Mouse (Mus musculus) CH12.LX (cell line): ENCODE data around the gene Ffar2. TPM values are rescaled to one million over a fixed set of nuclear protein-coding genes. Genes with fewer than 3 reads are reported as not detected.

ENCODE experiments used
- DNase-seq: peaks from one replicate; pipeline ENCODE4 v3.0.0-alpha.2; 2013; ENCODE audit errors: extremely low read depth
- H3K27ac ChIP-seq: 2 replicates; pipeline ENCODE4 v1.5.1; 2012; ENCODE audit warnings: low read depth, mild to moderate bottlenecking, control low read depth, moderate library complexity; ENCODE audit not compliant: insufficient read depth
- H3K27me3 ChIP-seq: replicated peaks from 2 replicates; pipeline ENCODE3; 2012; ENCODE audit warnings: inconsistent platforms
- H3K36me3 ChIP-seq, 2 experiments: replicated peaks in 1 of 2; 2 replicates each; pipeline versions ENCODE3 to v1.6.1; 2012; ENCODE audit warnings: inconsistent platforms in 1 of 2, low read length in 1 of 2, mild to moderate bottlenecking in 1 of 2, mixed read lengths in 1 of 2, moderate library complexity in 1 of 2; ENCODE audit not compliant: control insufficient read depth in 1 of 2, insufficient read depth in 1 of 2
- H3K4me1 ChIP-seq, 2 experiments: 2 replicates each; pipeline ENCODE4 v1.6.1; 2012; ENCODE audit warnings: inconsistent platforms in 1 of 2, moderate library complexity in 1 of 2; ENCODE audit not compliant: insufficient read depth in 2 of 2, control insufficient read depth in 1 of 2
- H3K4me2 ChIP-seq: 2 replicates; pipeline ENCODE4 v1.6.1; 2012; ENCODE audit warnings: low read depth, mild to moderate bottlenecking, control low read depth; ENCODE audit not compliant: poor library complexity, insufficient read depth, severe bottlenecking
- H3K4me3 ChIP-seq, 3 experiments: fragments of 150-350 bp in 1 of 3; sonication (generic) in 1 of 3; replicated peaks in 1 of 3; 2 replicates each; pipeline versions ENCODE3 to v1.5.1; 2011 to 2012; ENCODE audit warnings: low read depth in 2 of 3, low read length in 2 of 3, mild to moderate bottlenecking in 2 of 3, moderate library complexity in 2 of 3, control low read depth in 1 of 3, improper control_type of control experiment in 1 of 3, inconsistent platforms in 1 of 3, mixed read lengths in 1 of 3; ENCODE audit not compliant: poor library complexity in 1 of 3
- H3K79me2 ChIP-seq: replicated peaks from 2 replicates; pipeline ENCODE4 v1.6.1; 2012; ENCODE audit warnings: mild to moderate bottlenecking, moderate library complexity; ENCODE audit not compliant: control insufficient read depth, poor library complexity, insufficient read depth, severe bottlenecking; ENCODE audit errors: extremely low read depth
- H3K9ac ChIP-seq: 2 replicates; pipeline ENCODE4 v1.6.1; 2012; ENCODE audit warnings: low read depth, mild to moderate bottlenecking, control low read depth, moderate library complexity; ENCODE audit not compliant: insufficient read depth
- H3K9me3 ChIP-seq: replicated peaks from 2 replicates; pipeline ENCODE3; 2012; ENCODE audit warnings: low read length, inconsistent platforms, mixed read lengths
- BHLHE40 ChIP-seq: IDR thresholded peaks from 2 replicates; pipeline ENCODE4 v1.6.1; 2011; ENCODE audit warnings: mild to moderate bottlenecking, low read depth, low read length, improper control_type of control experiment
- CHD1 ChIP-seq: IDR thresholded peaks from 2 replicates; pipeline ENCODE4 v1.6.1; 2012; ENCODE audit warnings: low read depth, low read length, improper control_type of control experiment, inconsistent platforms
- CHD2 ChIP-seq: IDR thresholded peaks from 2 replicates; pipeline ENCODE4 v1.6.1; 2011; ENCODE audit warnings: low read length, improper control_type of control experiment
- CTCF ChIP-seq, 2 experiments: IDR thresholded peaks in 1 of 2; conservative IDR thresholded peaks in 1 of 2; 2 replicates each; pipeline ENCODE4 v1.5.1; 2011 to 2012; ENCODE audit warnings: low read depth in 2 of 2, low read length in 2 of 2, improper control_type of control experiment in 1 of 2, inconsistent platforms in 1 of 2, mild to moderate bottlenecking in 1 of 2, moderate library complexity in 1 of 2
- E2F4 ChIP-seq: IDR thresholded peaks from 2 replicates; pipeline ENCODE4 v1.6.1; 2011; ENCODE audit warnings: low read depth, low read length, improper control_type of control experiment; ENCODE audit not compliant: insufficient replicate concordance
- ELF1 ChIP-seq: IDR thresholded peaks from 2 replicates; pipeline ENCODE4 v1.6.1; 2014; ENCODE audit warnings: low read depth, mild to moderate bottlenecking, inconsistent platforms, low read length, improper control_type of control experiment
- EP300 ChIP-seq: IDR thresholded peaks from 2 replicates; pipeline ENCODE4 v1.6.1; 2011; ENCODE audit warnings: low read length, improper control_type of control experiment
- ETS1 ChIP-seq: conservative IDR thresholded peaks from 2 replicates; pipeline ENCODE4 v1.6.1; 2012; ENCODE audit warnings: low read depth, mild to moderate bottlenecking, inconsistent platforms, low read length, improper control_type of control experiment, moderate library complexity
- GABPA ChIP-seq: IDR thresholded peaks from 2 replicates; pipeline ENCODE4 v1.6.1; 2012; ENCODE audit warnings: low read depth, low read length, improper control_type of control experiment, inconsistent platforms; ENCODE audit not compliant: insufficient replicate concordance
- HCFC1 ChIP-seq: IDR thresholded peaks from 2 replicates; pipeline ENCODE4 v1.6.1; 2012; ENCODE audit warnings: low read depth, mild to moderate bottlenecking, inconsistent platforms, low read length, improper control_type of control experiment
- IRF4 ChIP-seq: IDR thresholded peaks from 2 replicates; pipeline ENCODE4 v1.6.1; 2014; ENCODE audit warnings: low read depth, mild to moderate bottlenecking, inconsistent platforms, low read length, improper control_type of control experiment
- JUN ChIP-seq: IDR thresholded peaks from 2 replicates; pipeline ENCODE4 v1.6.1; 2011; ENCODE audit warnings: low read depth, mild to moderate bottlenecking, low read length, improper control_type of control experiment, moderate library complexity; ENCODE audit not compliant: insufficient read depth
- JUND ChIP-seq: conservative IDR thresholded peaks from 2 replicates; pipeline ENCODE4 v1.6.1; 2011; ENCODE audit warnings: low read depth, low read length, improper control_type of control experiment
- KAT2A ChIP-seq: IDR thresholded peaks from 2 replicates; pipeline ENCODE4 v1.6.1; 2012; ENCODE audit warnings: low read length, improper control_type of control experiment, inconsistent platforms; ENCODE audit not compliant: insufficient replicate concordance
- MAFK ChIP-seq: IDR thresholded peaks from 2 replicates; pipeline ENCODE4 v1.6.1; 2011; ENCODE audit warnings: low read length, improper control_type of control experiment; ENCODE audit not compliant: insufficient replicate concordance
- MAX ChIP-seq: IDR thresholded peaks from 2 replicates; pipeline ENCODE4 v1.6.1; 2011; ENCODE audit warnings: low read length, improper control_type of control experiment
- MAZ ChIP-seq: IDR thresholded peaks from 2 replicates; pipeline ENCODE4 v1.6.1; 2012; ENCODE audit warnings: low read depth, mild to moderate bottlenecking, inconsistent platforms, low read length, improper control_type of control experiment, moderate library complexity
- MEF2A ChIP-seq: IDR thresholded peaks from 2 replicates; pipeline ENCODE4 v1.6.1; 2014; ENCODE audit warnings: low read depth, mild to moderate bottlenecking, inconsistent platforms, low read length, improper control_type of control experiment, borderline replicate concordance
- MXI1 ChIP-seq: IDR thresholded peaks from 2 replicates; pipeline ENCODE4 v1.6.1; 2011; ENCODE audit warnings: mild to moderate bottlenecking, low read depth, low read length, improper control_type of control experiment
- MYC ChIP-seq: IDR thresholded peaks from 2 replicates; pipeline ENCODE4 v1.6.1; 2011; ENCODE audit warnings: low read depth, mild to moderate bottlenecking, improper control_type of control experiment, low read length
- NELFE ChIP-seq: IDR thresholded peaks from 2 replicates; pipeline ENCODE4 v1.6.1; 2011; ENCODE audit warnings: low read depth, low read length, improper control_type of control experiment
- NRF1 ChIP-seq: IDR thresholded peaks from 2 replicates; pipeline ENCODE4 v1.6.1; 2014; ENCODE audit warnings: low read depth, mild to moderate bottlenecking, inconsistent platforms, low read length, improper control_type of control experiment, moderate library complexity
- PAX5 ChIP-seq: IDR thresholded peaks from 2 replicates; pipeline ENCODE4 v1.6.1; 2012; ENCODE audit warnings: low read length, inconsistent platforms, mixed read lengths
- POLR2A ChIP-seq: IDR thresholded peaks from 2 replicates; pipeline ENCODE4 v1.6.1; 2011; ENCODE audit warnings: low read depth, mild to moderate bottlenecking, improper control_type of control experiment, low read length
- POLR2AphosphoS2 ChIP-seq: IDR thresholded peaks from 2 replicates; pipeline ENCODE4 v1.6.1; 2011; ENCODE audit warnings: low read depth, low read length, improper control_type of control experiment
- RAD21 ChIP-seq: IDR thresholded peaks from 2 replicates; pipeline ENCODE4 v1.6.1; 2011; ENCODE audit warnings: low read depth, mild to moderate bottlenecking, low read length, improper control_type of control experiment, moderate library complexity
- RCOR1 ChIP-seq: conservative IDR thresholded peaks from 2 replicates; pipeline ENCODE4 v1.6.1; 2012; ENCODE audit warnings: low read depth, mild to moderate bottlenecking, inconsistent platforms, low read length, improper control_type of control experiment
- SIN3A ChIP-seq: IDR thresholded peaks from 2 replicates; pipeline ENCODE4 v1.6.1; 2012; ENCODE audit warnings: low read length, improper control_type of control experiment, inconsistent platforms
- SMC3 ChIP-seq: IDR thresholded peaks from 2 replicates; pipeline ENCODE4 v1.6.1; 2011; ENCODE audit warnings: low read depth, low read length, improper control_type of control experiment
- TBP ChIP-seq: conservative IDR thresholded peaks from 2 replicates; pipeline ENCODE4 v1.6.1; 2011; ENCODE audit warnings: low read depth, low read length, improper control_type of control experiment
- TCF12 ChIP-seq: IDR thresholded peaks from 2 replicates; pipeline ENCODE4 v1.6.1; 2014; ENCODE audit warnings: low read depth, mild to moderate bottlenecking, inconsistent platforms, low read length, improper control_type of control experiment
- UBTF ChIP-seq: IDR thresholded peaks from 2 replicates; pipeline ENCODE4 v1.6.1; 2012; ENCODE audit warnings: low read depth, mild to moderate bottlenecking, inconsistent platforms, low read length, improper control_type of control experiment, moderate library complexity
- USF1 ChIP-seq: IDR thresholded peaks from 2 replicates; pipeline ENCODE4 v1.6.1; 2014; ENCODE audit warnings: low read depth, mild to moderate bottlenecking, inconsistent platforms, low read length, improper control_type of control experiment
- USF2 ChIP-seq: conservative IDR thresholded peaks from 2 replicates; pipeline ENCODE4 v1.6.1; 2011; ENCODE audit warnings: low read depth, low read length, improper control_type of control experiment
- ZC3H11A ChIP-seq: IDR thresholded peaks from 2 replicates; pipeline ENCODE4 v1.6.1; 2012; ENCODE audit warnings: low read depth, mild to moderate bottlenecking, inconsistent platforms, low read length, improper control_type of control experiment
- ZKSCAN1 ChIP-seq: IDR thresholded peaks from 2 replicates; pipeline ENCODE4 v1.6.1; 2012; ENCODE audit warnings: low read depth, inconsistent platforms, low read length, improper control_type of control experiment, borderline replicate concordance
- ZMIZ1 ChIP-seq: IDR thresholded peaks from 2 replicates; pipeline ENCODE4 v1.6.1; 2012; ENCODE audit warnings: low read depth, mild to moderate bottlenecking, inconsistent platforms, low read length, improper control_type of control experiment
- ZNF384 ChIP-seq: IDR thresholded peaks from 2 replicates; pipeline ENCODE4 v1.6.1; 2012; ENCODE audit warnings: low read depth, low read length, improper control_type of control experiment, inconsistent platforms
- dilution Hi-C: fragments of 300-500 bp; cut with MboI; formaldehyde crosslinking; loops from 2 replicates; pipeline ENCODE4 v1.14.3; 2020; ENCODE audit warnings: low sequenced_read_pairs; ENCODE audit not compliant: extremely low pct_unique_long_range_greater_than_20kb, extremely low pct_ligation_motif_present
- in situ Hi-C: fragments of 300-500 bp; cut with MboI; formaldehyde crosslinking; loops from 3 replicates; pipeline ENCODE4 v1.14.3; 2019; ENCODE audit warnings: low sequenced_read_pairs, low pct_ligation_motif_present, low pct_unique_long_range_greater_than_20kb, mixed read lengths
- polyA plus RNA-seq: library from polyadenylated mRNA; unstranded; fragments of >175 nt; gene quantifications from 2 replicates; pipeline ENCODE4 v1.2.1, GENCODE M21; 2012; ENCODE audit warnings: low read depth; ENCODE audit not compliant: insufficient read length
- total RNA-seq, 2 experiments: library from RNA; depleted of rRNA; stranded (reverse); fragments of 300-350 nt in 1 of 2; fragments of >200 nt in 1 of 2; gene quantifications; 2 replicates each; pipeline ENCODE4 v1.2.3; 2012 to 2014

Ffar2 gene
- total and polyA plus RNA-seq, 3 experiments, result 0.08 to 0.51 TPM; not detected in 1

- Histone ChIP-seq H3K27me3 (no peaks in the 10 kb centered on the region), H3K4me3 (peak overlapping the region in 1 of 3 experiments; percentile 31)
Measured at GRCm38 (mm10) chr7:30859635-30860402, 36.2 kb upstream of the Ffar2 start.

GRCm38 (mm10) chr7:30859290-30859634, 35.7 kb upstream of the Ffar2 start:
- Histone ChIP-seq H3K9me3 (no peaks in the 10 kb centered on the region), H3K36me3 (peaks cover 0 to 37% of the 10 kb centered on the region in 2 experiments), H3K9ac (no peak overlapping the region), H3K4me1 (peaks cover 11 to 54% of the 10 kb centered on the region in 2 experiments), H3K27me3 (no peaks in the 10 kb centered on the region), H3K4me3 (no peak overlapping the region), H3K4me2 (no peak overlapping the region), H3K27ac (no peak overlapping the region), H3K79me2 (no peaks in the 10 kb centered on the region)
- in situ Hi-C loops, result no loop called here
- dilution Hi-C loops, result no loop called here
- DNase-seq, result peak; percentile 86
- TF ChIP-seq RAD21 (peak; percentile 93), UBTF (no peak), TBP (no peak), SMC3 (peak; percentile 94), CHD2 (no peak), JUN (no peak), RCOR1 (no peak), ZMIZ1 (no peak; the same call in 1 of the 2 replicates), POLR2A (no peak), ZC3H11A (peak; percentile 74), MAFK (no peak), ZKSCAN1 (no peak), BHLHE40 (peak; percentile 36; the same call in 1 of the 2 replicates), CHD1 (no peak), ELF1 (no peak), EP300 (no peak), MYC (peak; percentile 72; the same call in 1 of the 2 replicates)

More at GRCm38 (mm10) chr7:30859635-30860402, 36.2 kb upstream of the Ffar2 start:
- peak overlapping the region; percentile 56 for H3K4me2 ChIP-seq
- no peak overlapping the region for H3K27ac ChIP-seq
- in situ Hi-C loops (no loop called here), dilution Hi-C loops (no loop called here)
- H3K4me1 ChIP-seq, result peaks cover 11 to 57% of the 10 kb centered on the region in 2 experiments
- TF ChIP-seq RCOR1, result no peak
- TF ChIP-seq MAZ, result 0 out of 2 replicates have a peak, but pooled peaks have one; percentile 86
- TF ChIP-seq POLR2AphosphoS2, result no peak
- TF ChIP-seq BHLHE40, result no peak
- no peak for TF ChIP-seq MAFK
- no peak for TF ChIP-seq JUND
- TF ChIP-seq GABPA, result no peak
- no peak for TF ChIP-seq MYC
- TF ChIP-seq NELFE, result no peak
- no peak for TF ChIP-seq UBTF
- TF ChIP-seq TBP, result no peak
- TF ChIP-seq EP300, result no peak
- TF ChIP-seq MAX, result no peak; the same call in 1 of the 2 replicates
- peak; percentile 85 for TF ChIP-seq CHD2
- TF ChIP-seq TCF12, result no peak
- peak; percentile 43 for TF ChIP-seq RAD21
- 0 out of 2 replicates have a peak, but pooled peaks have one; percentile 19 for TF ChIP-seq MEF2A
- TF ChIP-seq SMC3, result peak; percentile 75
- no peak for TF ChIP-seq NRF1
- TF ChIP-seq POLR2A, result no peak
- TF ChIP-seq MXI1, result 0 out of 2 replicates have a peak, but pooled peaks have one; percentile 2
- no peak for TF ChIP-seq CHD1
- no peak for TF ChIP-seq HCFC1
- no peak for TF ChIP-seq JUN
- TF ChIP-seq KAT2A, result no peak
- TF ChIP-seq ETS1, result no peak
- no peak for TF ChIP-seq ZMIZ1
- TF ChIP-seq SIN3A, result no peak; the same call in 1 of the 2 replicates
- no peak for TF ChIP-seq E2F4
- no peak for TF ChIP-seq ZKSCAN1
- no peak for TF ChIP-seq ELF1
- no peak for TF ChIP-seq USF2
- TF ChIP-seq USF1, result no peak
- no peak for TF ChIP-seq ZNF384
- TF ChIP-seq IRF4, result no peak
- TF ChIP-seq PAX5, result no peak
- peak; percentile 75 to 84 for TF ChIP-seq CTCF (conservative IDR thresholded peaks at IDR 0.05 in 1 of 2, IDR thresholded peaks at IDR 0.05 in 1 of 2; ENCODE audit: low read depth in 2 of 2, low read length in 2 of 2)
- no peak for TF ChIP-seq ZC3H11A
- no peaks in the 10 kb centered on the region for H3K79me2 ChIP-seq
- H3K36me3 ChIP-seq, result peaks cover 0 to 41% of the 10 kb centered on the region in 2 experiments
- no peaks in the 10 kb centered on the region for H3K9me3 ChIP-seq
- no peak overlapping the region for H3K9ac ChIP-seq
- peak; percentile 76 for DNase-seq
